Mouse (Mus musculus): Measurements from ENCODE around the gene Acpp.
"Not testable (repeated sequence)": the region's sequence is repeated elsewhere in the genome, so short reads cannot be mapped to it uniquely, and the experiment has no call there.

Acpp gene

GRCm38 (mm10) chr9:104337183-104337931, at the start of gene Acpp:
TSS of gene Acpp (minus strand) at chr9:104337748.
- peak; percentile 40 for DNase-seq (ENCODE audit: low read depth)

GRCm38 (mm10) chr9:104382571-104383170, 45.1 kb upstream of the Acpp start:
- DNase-seq (ENCODE audit: low read depth): no peak

GRCm38 (mm10) chr9:104379532-104380162, 42.1 kb upstream of the Acpp start:
- DNase-seq (ENCODE audit: low read depth): peak; percentile 25

- no peak for DNase-seq (ENCODE audit: low read depth)
These were observed 38.0 kb upstream of the Acpp start for GRCm38 (mm10) chr9:104375573-104375972.

GRCm38 (mm10) chr9:104373253-104373652, 35.7 kb upstream of the Acpp start:
- DNase-seq (ENCODE audit: low read depth): peak; percentile 11

- DNase-seq (ENCODE audit: low read depth): no peak
These were observed 29.4 kb upstream of the Acpp start for GRCm38 (mm10) chr9:104366983-104367382.

- DNase-seq (ENCODE audit: low read depth): not testable (repeated sequence)
These were observed 24.4 kb upstream of the Acpp start for GRCm38 (mm10) chr9:104361951-104362350.

- DNase-seq (ENCODE audit: low read depth): no peak
These were observed 23.7 kb upstream of the Acpp start for GRCm38 (mm10) chr9:104361073-104361891.

- DNase-seq (ENCODE audit: low read depth): no peak
These were observed 22.8 kb upstream of the Acpp start for GRCm38 (mm10) chr9:104360389-104360788.

GRCm38 (mm10) chr9:104355521-104356270, 18.1 kb upstream of the Acpp start:
- DNase-seq (ENCODE audit: low read depth): no peak

GRCm38 (mm10) chr9:104344136-104344535, 6.6 kb upstream of the Acpp start:
- DNase-seq (ENCODE audit: low read depth): no peak

GRCm38 (mm10) chr9:104339483-104339882, 1.9 kb upstream of the Acpp start:
- no peak for DNase-seq (ENCODE audit: low read depth)

GRCm38 (mm10) chr9:104338489-104339427, 1.2 kb upstream of the Acpp start:
- no peak for DNase-seq (ENCODE audit: low read depth)

- no peak for DNase-seq (ENCODE audit: low read depth)
These were observed 6.2 kb downstream of the Acpp start for GRCm38 (mm10) chr9:104331301-104331700.

- no peak for DNase-seq (ENCODE audit: low read depth)
These were observed 8.9 kb downstream of the Acpp start for GRCm38 (mm10) chr9:104328655-104329054.

- DNase-seq (ENCODE audit: low read depth): no peak
These were observed 16.0 kb downstream of the Acpp start for GRCm38 (mm10) chr9:104321519-104321918.

- no peak for DNase-seq (ENCODE audit: low read depth)
These were observed 21.2 kb downstream of the Acpp start for GRCm38 (mm10) chr9:104316351-104316750.

- no peak for DNase-seq (ENCODE audit: low read depth)
These were observed 22.0 kb downstream of the Acpp start for GRCm38 (mm10) chr9:104315499-104315898.

- DNase-seq (ENCODE audit: low read depth): peak; percentile 59
These were observed 30.8 kb downstream of the Acpp start for GRCm38 (mm10) chr9:104306734-104307133.

- DNase-seq (ENCODE audit: low read depth): no peak
These were observed 32.0 kb downstream of the Acpp start for GRCm38 (mm10) chr9:104305333-104306111.
